Mouse (Mus musculus) erythroblast, adult 5-6 weeks (primary cell): ENCODE measurements around the gene Gch1. TPM values are rescaled to one million over a fixed set of nuclear protein-coding genes. Genes with fewer than 3 reads are reported as not detected.

Experiments
- ATAC-seq: replicated peaks from 2 replicates; pipeline ENCODE4 v1.8.0; 2016; ENCODE audit warnings: moderate number of reproducible peaks, mild to moderate bottlenecking, moderate TSS enrichment, inconsistent platforms; ENCODE audit not compliant: poor library complexity, low FRiP score, severe bottlenecking
- total RNA-seq, 2 experiments: library from RNA; stranded (forward) in 1 of 2; stranded (reverse) in 1 of 2; fragments of 150-400 nt in 1 of 2; fragments of 200-764, 138-1000 nt in 1 of 2; gene quantifications; 2 replicates each; pipeline versions ENCODE4 v1.2.3 to v1.2.4; 2015 to 2017; ENCODE audit warnings: low replicate concordance in 2 of 2

The Gch1 gene
- total RNA-seq, 2 experiments from 2014 or later: 125 to 161 TPM

- ATAC-seq: no peak
Measured at GRCm38 (mm10) chr14:47105174-47105557, 84.0 kb downstream of the Gch1 start.

GRCm38 (mm10) chr14:47104246-47105173 is 84.7 kb downstream of the Gch1 start:
- no peak for ATAC-seq

Other genes with a start within 250 kb of the Gch1 start
- gene Wdhd1, start 87.4 kb upstream of the Gch1 start, total RNA-seq (2015; ENCODE audit: low replicate concordance): 40.3 and 52.7 TPM in 2 replicates
- gene Wdhd1, start 87.4 kb upstream of the Gch1 start, total RNA-seq (2017; ENCODE audit: low replicate concordance): 82.9 and 164 TPM in 2 replicates
- 17.3 and 23.4 TPM in 2 replicates for gene Socs4, start 87.5 kb upstream of the Gch1 start, total RNA-seq (2015; ENCODE audit: low replicate concordance)
- 18.7 and 20.9 TPM in 2 replicates for gene Socs4, start 87.5 kb upstream of the Gch1 start, total RNA-seq (2017; ENCODE audit: low replicate concordance)
- 32.5 and 38.9 TPM in 2 replicates for gene Mapk1ip1l, start 108.9 kb upstream of the Gch1 start, total RNA-seq (2015; ENCODE audit: low replicate concordance)
- gene Mapk1ip1l, start 108.9 kb upstream of the Gch1 start, total RNA-seq (2017; ENCODE audit: low replicate concordance): 30.4 and 38.1 TPM in 2 replicates
- gene Lgals3, start 178.3 kb upstream of the Gch1 start, total RNA-seq (2015; ENCODE audit: low replicate concordance): 100 and 159 TPM in 2 replicates
- gene Lgals3, start 178.3 kb upstream of the Gch1 start, total RNA-seq (2017; ENCODE audit: low replicate concordance): 45.4 and 53.7 TPM in 2 replicates
- gene Dlgap5, start 229.0 kb upstream of the Gch1 start, total RNA-seq (2015; ENCODE audit: low replicate concordance): 42.8 and 49.2 TPM in 2 replicates
- 64.0 and 79.3 TPM in 2 replicates for gene Dlgap5, start 229.0 kb upstream of the Gch1 start, total RNA-seq (2017; ENCODE audit: low replicate concordance)